Mouse (Mus musculus) cerebellum, adult 18-20 months (tissue): ENCODE results near the gene Camta1.

Source experiments
- DNase-seq, 2 experiments: peaks; one replicate each; pipeline ENCODE4 v3.0.0; 2021

The Camta1 gene

GRCm38 (mm10) chr4:151778511-151778910 is 83.2 kb downstream of the Camta1 start:
- DNase-seq, result peak in 1 of 2 experiments; percentile 30

GRCm38 (mm10) chr4:151777451-151777850 is 84.2 kb downstream of the Camta1 start:
- DNase-seq, result peak; percentile 46 to 51

GRCm38 (mm10) chr4:151775441-151775840 is 86.2 kb downstream of the Camta1 start:
- no peak for DNase-seq

GRCm38 (mm10) chr4:151773651-151774050 is 88.0 kb downstream of the Camta1 start:
- DNase-seq, result no peak

GRCm38 (mm10) chr4:151773007-151773406 is 88.7 kb downstream of the Camta1 start:
- DNase-seq, result no peak

- no peak for DNase-seq
Observed at GRCm38 (mm10) chr4:151770697-151771096, 91.0 kb downstream of the Camta1 start.

GRCm38 (mm10) chr4:151767786-151768185 is 93.9 kb downstream of the Camta1 start:
- no peak for DNase-seq

- DNase-seq, result peak; percentile 31 to 43
Observed at GRCm38 (mm10) chr4:151767361-151767760, 94.3 kb downstream of the Camta1 start.

GRCm38 (mm10) chr4:151765376-151765775 is 96.3 kb downstream of the Camta1 start:
- peak in 1 of 2 experiments; percentile 23 for DNase-seq

GRCm38 (mm10) chr4:151763928-151764327 is 97.7 kb downstream of the Camta1 start:
- DNase-seq, result no peak

GRCm38 (mm10) chr4:151759095-151759494 is 102.6 kb downstream of the Camta1 start:
- DNase-seq, result no peak

- DNase-seq, result no peak
Observed at GRCm38 (mm10) chr4:151758337-151758736, 103.3 kb downstream of the Camta1 start.

- DNase-seq, result no peak
Observed at GRCm38 (mm10) chr4:151757261-151757660, 104.4 kb downstream of the Camta1 start.

- DNase-seq, result no peak
Observed at GRCm38 (mm10) chr4:151756400-151756799, 105.3 kb downstream of the Camta1 start.

GRCm38 (mm10) chr4:151753231-151753630 is 108.4 kb downstream of the Camta1 start:
- no peak for DNase-seq

GRCm38 (mm10) chr4:151752551-151752950 is 109.1 kb downstream of the Camta1 start:
- no peak for DNase-seq

- DNase-seq, result no peak
Observed at GRCm38 (mm10) chr4:151751270-151751945, 110.3 kb downstream of the Camta1 start.

GRCm38 (mm10) chr4:151747723-151748122 is 114.0 kb downstream of the Camta1 start:
- DNase-seq, result no peak

GRCm38 (mm10) chr4:151746002-151746606 is 115.6 kb downstream of the Camta1 start:
- no peak for DNase-seq

- no peak for DNase-seq
Observed at GRCm38 (mm10) chr4:151741249-151742137, 120.2 kb downstream of the Camta1 start.

GRCm38 (mm10) chr4:151739348-151739956 is 122.2 kb downstream of the Camta1 start:
- DNase-seq, result no peak

- DNase-seq, result no peak
Observed at GRCm38 (mm10) chr4:151738875-151739274, 122.8 kb downstream of the Camta1 start.

- DNase-seq, result no peak
Observed at GRCm38 (mm10) chr4:151738280-151738679, 123.4 kb downstream of the Camta1 start.
